Mouse (Mus musculus) urinary bladder, postnatal 14 days (tissue): Measurements from ENCODE around the gene Cdk17.

ENCODE experiments used
- DNase-seq: peaks from one replicate; pipeline ENCODE4 v3.0.0; 2021; ENCODE audit warnings: low spot score

Gene Cdk17

DNA sequence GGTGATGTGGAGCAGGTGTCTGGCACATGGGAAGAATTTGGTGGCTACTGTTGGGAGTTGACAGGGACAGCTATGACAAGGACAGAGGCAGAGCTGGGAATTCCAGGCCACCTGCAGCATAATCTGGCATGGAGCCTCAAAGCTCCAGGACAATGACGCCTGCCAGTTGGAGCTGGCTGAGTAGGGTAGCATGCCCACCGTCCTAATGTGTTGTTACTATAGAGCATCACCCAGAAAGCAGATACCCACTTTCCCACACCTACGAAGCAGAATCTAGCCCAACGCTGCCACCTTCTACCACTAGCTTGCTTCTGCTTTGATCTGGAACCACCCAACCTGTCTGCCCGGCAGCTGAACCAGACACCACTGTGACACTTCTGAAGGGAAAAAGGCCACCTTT, 103.3 kb downstream of the Cdk17 start:
- DNase-seq: no peak

DNA sequence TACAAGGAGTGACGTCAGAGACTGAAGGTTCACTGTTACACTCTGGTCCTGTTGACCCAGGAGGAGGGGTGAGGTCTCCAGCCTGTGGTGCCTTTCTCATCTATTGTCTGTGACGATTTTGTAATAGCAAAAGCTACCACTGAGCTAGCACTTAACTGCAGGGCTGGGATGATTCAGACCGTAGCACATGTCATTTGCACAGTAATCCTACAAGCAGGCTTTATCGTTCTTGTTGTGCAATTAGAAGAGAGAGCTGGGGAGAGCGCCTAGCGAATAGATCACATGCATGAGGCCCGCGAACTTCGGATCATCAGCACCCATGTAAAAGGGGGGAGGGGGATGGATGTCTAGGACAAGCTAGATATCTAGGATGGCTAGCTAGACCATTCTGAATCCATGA, 105.2 kb downstream of the Cdk17 start:
- no peak for DNase-seq

GRCm38 (mm10) chr10:93266521-93266920, 105.8 kb downstream of the Cdk17 start:
- no peak for DNase-seq

GRCm38 (mm10) chr10:93267509-93267908, 106.8 kb downstream of the Cdk17 start:
- DNase-seq: no peak

DNA sequence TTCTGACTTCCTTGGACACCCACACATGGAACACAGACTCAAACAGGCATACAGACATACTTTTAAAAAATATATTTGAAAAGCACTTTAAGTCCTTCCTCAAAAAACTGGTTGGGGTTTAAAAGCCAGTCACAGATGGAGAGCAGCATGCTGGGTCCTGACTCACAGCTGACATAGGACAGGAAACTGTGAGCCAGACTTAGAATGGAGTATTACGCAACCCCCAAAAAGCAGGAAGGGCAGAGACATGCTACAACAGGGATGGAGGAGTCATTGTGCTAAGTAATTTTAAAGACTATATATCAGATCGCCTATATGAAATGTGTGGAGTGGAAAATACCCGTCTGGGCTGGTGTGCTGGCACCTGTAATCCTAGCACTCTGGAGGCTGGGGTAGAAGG, 107.7 kb downstream of the Cdk17 start:
- DNase-seq: no peak

GRCm38 (mm10) chr10:93269744-93270143, 109.1 kb downstream of the Cdk17 start:
- no peak for DNase-seq

- DNase-seq: no peak
Measured at GRCm38 (mm10) chr10:93270889-93271460, 110.3 kb downstream of the Cdk17 start.

DNA sequence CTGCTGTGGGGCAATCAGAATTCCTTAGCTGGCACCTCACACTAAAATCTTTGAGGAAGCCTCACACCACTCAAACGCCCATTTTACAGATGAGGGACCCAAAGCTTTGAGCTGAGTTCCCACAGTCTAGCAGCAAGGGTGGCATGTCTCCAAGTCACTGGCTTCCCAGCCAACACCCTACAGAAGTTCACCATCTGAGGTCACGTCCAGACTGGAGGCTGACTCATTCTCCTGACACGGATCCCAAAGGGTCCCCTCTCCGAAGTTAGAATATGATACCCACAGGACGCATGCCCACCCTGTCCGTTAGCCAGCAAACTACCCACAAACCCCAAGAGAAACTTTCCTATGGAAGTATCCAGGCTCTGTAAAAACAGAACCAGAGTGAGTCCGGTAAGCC, 111.2 kb downstream of the Cdk17 start:
- no peak for DNase-seq

GRCm38 (mm10) chr10:93272986-93273982, 112.6 kb downstream of the Cdk17 start:
- peak; percentile 64 for DNase-seq

DNA sequence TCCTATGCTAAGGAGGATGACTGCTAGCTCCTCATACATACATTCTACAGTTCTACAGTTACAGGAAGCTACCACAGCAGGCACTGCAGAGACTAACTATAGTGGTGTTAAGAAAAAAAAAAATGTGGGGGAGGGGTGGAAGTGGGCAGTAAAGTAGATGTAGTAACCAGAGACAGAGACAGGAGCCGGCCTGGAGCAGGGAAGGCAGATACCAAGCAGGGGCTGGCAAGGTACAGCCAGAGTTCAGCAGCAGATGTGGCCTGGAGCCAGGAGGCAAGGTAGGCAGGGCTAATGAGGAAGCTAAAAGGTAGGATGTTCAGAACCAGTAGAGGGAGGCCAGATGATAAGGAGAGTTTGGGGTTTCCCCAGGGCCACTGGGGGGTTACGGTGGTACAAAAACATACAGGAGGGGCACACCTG, 113.6 kb downstream of the Cdk17 start:
- no peak for DNase-seq

DNA sequence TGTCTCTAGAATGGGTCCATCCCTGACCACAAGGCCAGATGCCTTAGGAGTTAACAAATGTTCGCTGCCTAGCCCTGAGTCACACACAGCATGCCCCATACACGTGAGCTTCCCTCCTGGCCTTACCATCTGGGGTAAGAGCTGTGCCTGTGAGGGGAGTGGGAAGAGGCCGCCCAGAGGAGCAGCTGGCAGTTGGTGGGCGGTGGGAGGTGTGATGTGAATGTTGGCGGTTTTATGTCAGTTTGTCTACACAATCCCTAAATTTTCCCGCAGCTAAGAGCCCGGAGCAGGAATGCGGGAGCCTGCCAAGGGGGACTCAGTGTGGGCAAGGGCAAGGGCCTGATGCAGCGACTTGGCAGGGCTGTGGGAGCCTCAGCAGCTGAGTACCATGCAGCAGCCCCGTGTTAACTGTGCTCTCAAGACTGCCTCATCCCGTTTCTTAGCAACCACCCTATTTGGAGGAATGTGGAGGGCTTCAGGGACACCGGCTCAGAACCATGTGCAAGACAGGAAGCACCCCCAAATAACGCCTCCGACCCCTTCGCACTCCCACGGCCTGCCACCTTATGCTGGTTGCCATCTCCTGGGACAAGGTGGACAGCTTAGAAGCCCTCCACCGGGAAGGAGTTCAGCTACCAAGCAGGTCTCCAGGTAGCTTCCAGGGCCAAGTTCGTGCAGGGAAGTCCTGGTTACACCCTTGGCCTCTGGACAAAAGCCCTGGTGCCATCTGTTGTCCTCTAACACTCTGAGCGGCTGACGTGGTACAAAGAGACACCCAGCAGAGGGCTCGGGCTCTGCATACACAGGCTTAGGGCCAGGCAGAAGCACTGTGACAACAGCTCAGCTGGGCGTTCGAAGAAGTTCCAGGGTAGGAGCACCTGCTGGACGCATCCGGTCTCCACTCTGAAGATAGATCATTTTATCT, 114.8 kb downstream of the Cdk17 start:
- DNase-seq: no peak

- DNase-seq: peak; percentile 62
Measured at GRCm38 (mm10) chr10:93276349-93276763, 115.7 kb downstream of the Cdk17 start.

DNA sequence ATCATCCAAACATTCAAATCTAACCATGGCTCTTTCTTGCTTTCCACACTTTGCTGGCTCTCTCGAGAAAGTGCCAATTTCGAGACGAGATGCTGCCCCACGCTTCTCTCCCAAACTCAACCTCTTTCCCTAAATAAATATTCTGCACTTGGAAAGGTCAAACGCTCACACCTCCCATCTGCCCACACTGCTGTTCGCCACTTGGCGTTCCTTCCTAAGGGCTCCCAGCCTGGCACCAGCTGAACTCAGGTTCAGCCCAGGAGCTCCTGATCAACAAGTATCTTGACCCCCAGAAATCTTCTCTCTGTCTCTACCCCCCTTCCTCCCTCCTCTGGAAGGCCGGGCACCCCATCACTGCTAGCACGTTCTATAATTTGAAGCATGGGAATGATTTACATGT, 116.2 kb downstream of the Cdk17 start:
- no peak for DNase-seq

DNA sequence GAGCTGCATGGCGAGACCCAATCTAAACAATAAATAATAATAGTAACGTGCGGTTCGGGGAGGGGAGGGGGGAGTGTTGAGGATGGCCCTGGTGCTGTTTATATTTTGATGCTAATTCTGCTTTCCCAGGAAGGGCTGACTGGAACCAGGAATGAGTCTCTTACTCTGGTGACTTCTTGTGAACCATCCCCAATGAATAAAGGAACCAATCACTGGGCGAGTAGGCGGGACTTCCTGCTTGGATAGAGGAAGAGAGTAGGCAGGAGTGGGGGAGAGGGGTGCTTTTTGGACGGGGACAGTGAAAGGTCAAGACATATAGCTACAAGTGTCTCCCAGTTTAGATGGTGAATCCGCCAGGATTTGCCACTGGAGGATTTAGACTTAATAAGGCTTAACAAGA, 117.7 kb downstream of the Cdk17 start:
- DNase-seq: no peak

DNA sequence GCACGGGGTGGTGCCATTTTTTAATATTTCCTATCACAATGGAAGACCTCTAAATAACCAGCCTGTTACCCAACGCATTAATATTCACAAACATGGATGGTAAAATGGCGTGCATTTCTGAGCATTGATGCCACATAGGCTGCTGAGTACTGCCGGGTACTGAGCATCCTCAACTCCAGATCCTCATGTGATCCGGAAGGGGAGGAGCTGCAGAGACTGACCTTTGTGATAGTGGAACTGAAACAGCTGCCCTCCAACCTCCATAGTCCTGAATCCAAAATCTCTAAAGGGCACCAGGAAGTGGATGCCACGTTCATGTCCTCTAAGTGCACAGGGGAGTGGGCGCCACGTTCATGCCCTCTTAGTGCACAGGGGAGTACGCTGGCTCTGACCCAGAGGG, 118.4 kb downstream of the Cdk17 start:
- DNase-seq: no peak

- no peak for DNase-seq
Measured at GRCm38 (mm10) chr10:93280586-93280985, 119.9 kb downstream of the Cdk17 start.

DNA sequence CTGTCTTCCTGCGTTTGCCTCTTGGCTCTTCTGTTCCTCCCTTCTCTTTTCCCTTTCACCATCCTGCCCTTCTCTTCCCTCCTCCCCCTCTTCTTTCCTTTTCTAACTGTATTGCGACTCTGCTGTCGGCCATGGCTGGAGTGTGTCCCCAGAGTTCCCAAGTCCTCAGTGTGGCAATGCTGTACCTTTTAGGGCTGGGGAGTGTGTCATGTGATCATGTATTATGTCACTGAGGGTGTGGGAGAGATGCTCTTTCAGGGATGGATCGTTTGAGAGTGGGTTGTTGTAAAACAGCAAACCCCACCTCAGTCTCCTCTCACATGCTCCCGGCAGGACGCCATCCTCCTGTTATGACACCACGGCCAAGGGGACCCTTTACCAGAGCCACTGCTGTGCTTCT, 120.4 kb downstream of the Cdk17 start:
- DNase-seq: no peak

GRCm38 (mm10) chr10:93282526-93282964, 121.9 kb downstream of the Cdk17 start:
- DNase-seq: peak; percentile 25

DNA sequence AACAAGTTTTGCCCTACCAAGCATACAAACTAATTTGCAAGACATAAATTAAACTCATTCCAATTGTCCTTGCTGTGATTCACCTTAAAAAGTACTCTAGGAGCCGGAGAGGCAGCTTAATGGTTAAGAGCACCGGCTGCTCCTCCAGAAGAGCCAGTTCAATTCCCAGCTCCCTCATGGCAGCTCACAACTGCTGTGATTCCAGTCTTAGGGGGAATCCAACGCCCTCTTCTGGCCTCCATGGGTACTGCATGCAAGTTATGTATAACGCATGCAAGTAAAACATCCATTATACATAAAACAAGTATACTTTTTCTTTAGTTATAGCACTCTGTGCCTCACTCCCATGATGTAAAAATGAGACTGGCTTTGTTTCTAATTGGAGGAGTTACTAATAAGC, 122.6 kb downstream of the Cdk17 start:
- no peak for DNase-seq

- DNase-seq: no peak
Measured at GRCm38 (mm10) chr10:93285489-93285888, 124.8 kb downstream of the Cdk17 start.

DNA sequence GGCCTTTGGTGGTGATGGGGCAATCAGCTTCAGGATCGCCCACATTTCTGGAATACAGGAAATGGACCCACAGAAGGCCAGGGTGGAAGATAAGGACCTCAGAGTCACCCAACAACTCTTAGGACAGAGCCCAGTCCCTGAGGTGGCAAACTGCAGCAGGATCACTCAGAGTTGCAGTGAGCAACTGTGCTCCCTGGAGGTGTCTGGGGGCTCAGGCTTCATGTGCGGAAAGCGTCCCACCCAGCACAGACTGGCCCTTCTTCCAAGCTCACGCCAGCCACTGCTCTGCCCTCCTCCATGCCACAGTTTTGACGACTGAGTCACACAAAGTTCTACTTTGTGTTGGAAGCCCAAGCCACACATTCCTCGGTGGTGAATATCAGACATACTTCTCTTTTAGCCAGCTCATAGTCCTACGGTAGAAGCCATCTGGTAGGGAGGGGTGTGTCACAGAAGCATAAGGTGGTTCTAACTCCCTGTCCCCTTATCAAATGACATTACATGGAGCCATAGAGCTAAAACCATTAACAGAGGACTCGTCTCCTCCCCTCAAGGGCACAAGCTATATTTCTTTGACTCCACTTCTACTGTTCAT, 127.0 kb downstream of the Cdk17 start:
- no peak for DNase-seq

DNA sequence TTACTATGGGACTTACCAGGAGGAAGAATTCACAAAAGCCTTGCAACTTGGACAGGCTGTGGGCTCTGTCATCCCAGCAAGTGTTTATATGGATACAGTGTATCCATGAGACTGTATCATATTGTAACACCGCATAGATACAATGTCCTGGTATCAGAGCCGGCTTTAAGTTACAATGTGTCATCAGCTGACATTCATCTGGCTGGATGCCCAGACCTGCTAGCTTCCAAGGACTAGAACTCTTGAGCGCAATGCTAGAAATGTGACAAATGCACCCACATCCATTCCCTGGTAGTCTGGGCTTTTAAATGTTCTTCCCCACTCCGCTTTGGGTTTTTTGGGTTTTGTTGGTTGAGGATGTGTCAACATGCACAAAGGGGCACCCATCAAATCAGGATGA, 127.7 kb downstream of the Cdk17 start:
- peak; percentile 24 for DNase-seq
